Mouse (Mus musculus): ENCODE measurements around the gene 1700037H04Rik.
A peak's percentile ranks its signal among the peaks of the same experiment; 100 is the strongest.
"Not testable (repeated sequence)": the region's sequence is repeated elsewhere in the genome, so short reads cannot be mapped to it uniquely, and the experiment has no call there.

Gene 1700037H04Rik

GRCm38 (mm10) chr2:131128636-131129157 is 31.2 kb downstream of the 1700037H04Rik start:
- no peak for DNase-seq (ENCODE audit: extremely low spot score, low spot score)

DNA sequence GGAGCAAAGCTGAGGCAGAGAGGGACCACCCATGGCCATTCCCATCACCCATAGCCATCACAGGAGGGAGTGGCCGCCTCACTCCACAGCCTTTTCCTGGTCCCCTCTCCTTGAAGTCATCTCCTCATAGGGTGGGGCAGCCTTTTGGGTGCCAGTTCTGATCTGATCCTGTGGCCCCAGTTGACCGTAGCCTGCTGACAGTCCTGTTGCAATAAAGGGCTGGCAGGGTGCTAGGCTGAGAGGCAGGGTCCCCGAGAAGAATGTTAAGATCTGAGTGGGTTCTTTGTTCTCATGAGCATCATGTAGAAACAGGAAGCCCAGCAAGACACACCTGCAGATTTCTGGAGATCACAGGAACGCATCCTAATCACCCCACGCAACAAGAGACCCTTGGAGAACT is 31.7 kb downstream of the 1700037H04Rik start:
- peak; percentile 12 for DNase-seq (ENCODE audit: extremely low spot score, low spot score)

DNA sequence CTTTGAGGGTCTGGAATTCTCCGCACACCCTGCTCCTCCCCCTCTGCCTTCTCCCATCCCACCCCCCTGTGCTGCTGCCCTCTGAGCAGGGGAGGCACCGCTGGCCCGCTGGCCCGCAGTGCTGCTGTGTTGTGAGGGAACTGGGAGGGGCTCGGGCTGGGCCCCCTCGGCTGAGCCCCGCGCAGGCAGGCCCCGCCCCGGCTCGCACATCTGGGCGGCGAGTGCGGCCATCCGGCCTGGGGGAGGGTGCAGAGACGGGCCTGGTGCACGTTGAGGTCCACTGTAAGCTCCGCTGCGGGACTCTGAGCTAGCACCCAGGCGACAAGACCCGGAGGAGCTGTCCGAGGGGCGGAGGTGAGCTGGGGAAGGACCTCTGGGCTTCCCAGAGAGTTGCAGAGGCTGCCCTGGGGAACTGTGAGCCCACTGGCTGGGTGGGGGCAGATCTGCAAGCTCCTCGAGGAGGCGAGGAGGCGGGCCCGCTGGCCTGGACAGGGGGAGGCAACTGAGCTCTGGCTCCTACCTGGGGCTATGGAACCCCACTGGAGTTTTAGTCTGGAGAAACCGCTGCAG is 32.6 kb downstream of the 1700037H04Rik start, which contains the start of gene Hspa12b:
Hspa12b (plus strand) TSS at position 120 of the 570 bp plus-strand sequence.
- DNase-seq (ENCODE audit: extremely low spot score, low spot score): peak; percentile 83

GRCm38 (mm10) chr2:131125964-131126815 is 33.7 kb downstream of the 1700037H04Rik start:
- peak; percentile 13 for DNase-seq (ENCODE audit: extremely low spot score, low spot score)

DNA sequence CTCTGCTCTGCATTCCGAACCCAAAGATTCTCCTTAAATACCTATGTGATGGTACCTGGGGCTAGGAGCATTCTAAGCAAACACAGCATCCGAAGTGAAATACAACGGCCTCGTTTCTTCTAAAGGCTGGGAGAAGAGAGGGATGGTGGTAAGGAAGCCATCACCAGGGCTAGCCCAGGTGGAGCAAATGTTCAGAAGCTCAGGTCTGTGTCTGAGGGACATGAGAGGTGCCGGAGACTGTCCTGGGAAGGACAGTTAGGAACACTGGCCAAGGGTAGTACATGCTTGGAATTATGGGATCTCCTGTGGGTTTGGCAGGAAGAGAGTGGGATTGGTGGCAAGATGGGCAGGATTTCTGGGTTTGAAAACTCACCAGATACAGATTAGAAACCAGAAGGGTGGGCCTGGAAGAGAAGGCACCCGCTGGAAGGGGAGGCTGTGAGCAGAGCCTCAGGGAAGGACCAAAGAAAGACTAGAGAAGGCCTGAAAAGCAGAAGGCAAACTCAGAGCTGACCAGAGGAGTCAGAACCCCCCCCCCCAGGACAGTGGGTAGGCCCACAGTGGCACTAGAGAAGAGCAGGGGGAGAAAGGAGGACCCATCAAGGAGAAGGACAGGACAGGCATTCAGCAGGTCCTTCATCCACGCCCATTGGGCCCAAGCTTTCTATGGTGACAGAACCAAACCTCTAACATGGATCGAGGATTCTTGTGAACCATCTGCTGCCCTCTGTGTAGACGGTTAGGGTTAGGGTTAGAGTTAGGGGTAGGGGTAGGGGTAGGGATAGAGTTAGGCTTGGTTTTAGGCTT is 34.5 kb downstream of the 1700037H04Rik start:
- peak; percentile 13 for DNase-seq (ENCODE audit: extremely low spot score, low spot score)

DNA sequence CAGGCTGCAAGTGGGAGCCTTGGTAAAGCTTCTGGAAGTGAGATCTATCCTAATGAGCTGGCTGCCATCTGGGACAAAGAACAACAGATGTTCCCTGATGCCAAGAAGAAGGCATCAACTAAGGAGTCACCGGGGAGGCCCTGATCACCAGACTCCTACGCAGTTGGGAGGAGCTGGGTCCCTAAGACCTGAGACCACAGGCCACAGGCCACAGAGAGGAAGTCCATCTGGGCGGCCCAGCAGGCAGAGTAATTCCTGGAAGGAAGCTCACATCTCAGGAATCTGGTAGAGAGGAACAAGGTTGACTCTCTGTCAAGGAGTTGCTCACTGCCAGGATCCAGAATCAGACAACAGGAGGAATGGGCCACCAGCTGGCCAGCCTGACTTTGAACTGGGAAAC is 35.7 kb downstream of the 1700037H04Rik start:
- DNase-seq (ENCODE audit: extremely low spot score, low spot score): peak; percentile 14

- DNase-seq (ENCODE audit: extremely low spot score, low spot score): no peak
Measured at GRCm38 (mm10) chr2:131118968-131119574, 40.8 kb downstream of the 1700037H04Rik start.

GRCm38 (mm10) chr2:131105989-131106388 is 53.9 kb downstream of the 1700037H04Rik start:
- DNase-seq (ENCODE audit: extremely low spot score, low spot score): no peak

GRCm38 (mm10) chr2:131105061-131105460 is 54.8 kb downstream of the 1700037H04Rik start:
- not testable (repeated sequence) for DNase-seq (ENCODE audit: extremely low spot score, low spot score)

GRCm38 (mm10) chr2:131104021-131104420 is 55.9 kb downstream of the 1700037H04Rik start:
- DNase-seq (ENCODE audit: extremely low spot score, low spot score): no peak

DNA sequence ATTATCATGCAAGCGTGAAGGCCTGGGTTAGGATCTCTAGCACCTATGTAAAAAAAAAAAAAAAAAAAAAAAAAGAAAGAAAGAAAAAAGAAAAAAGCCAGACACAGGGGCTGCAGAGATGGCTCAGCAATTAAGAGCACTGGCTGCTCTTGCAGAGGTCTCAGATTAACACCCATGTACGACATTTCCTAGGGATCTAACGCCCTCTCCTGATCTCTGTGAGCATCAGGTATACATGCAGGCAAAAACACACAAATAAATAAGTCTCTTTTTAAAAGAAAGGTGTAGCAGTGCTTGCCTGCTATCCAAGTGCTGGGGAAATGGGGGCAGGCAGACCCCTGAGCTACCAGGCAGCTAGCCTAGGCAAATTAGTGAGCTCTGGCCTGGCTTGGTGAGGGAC is 58.4 kb downstream of the 1700037H04Rik start:
- no peak for DNase-seq (ENCODE audit: extremely low spot score, low spot score)

- no peak for DNase-seq (ENCODE audit: extremely low spot score, low spot score)
Measured at GRCm38 (mm10) chr2:131097087-131097486, 62.8 kb downstream of the 1700037H04Rik start.
